Mouse (Mus musculus) myocyte (in vitro differentiated cells): Measurements from ENCODE around the gene Cadps.

Source experiments
- CEBPB ChIP-seq: IDR thresholded peaks from 2 replicates; pipeline ENCODE4 v1.6.1; 2011; ENCODE audit warnings: mild to moderate bottlenecking, moderate library complexity; ENCODE audit not compliant: poor library complexity, insufficient read depth, severe bottlenecking
- MAX ChIP-seq: IDR thresholded peaks from one replicate; pipeline ENCODE4 v1.6.1; 2011; ENCODE audit warnings: low read depth, mild to moderate bottlenecking, control low read depth
- POLR2A ChIP-seq: IDR thresholded peaks from one replicate; pipeline ENCODE4 v1.6.1; 2011; ENCODE audit warnings: low read depth, mild to moderate bottlenecking, control low read depth, moderate library complexity; ENCODE audit not compliant: insufficient read length
- POLR2AphosphoS2 ChIP-seq: IDR thresholded peaks from one replicate; pipeline ENCODE4 v1.6.1; 2011; ENCODE audit warnings: low read depth, control low read depth; ENCODE audit not compliant: insufficient read length
- REST ChIP-seq: IDR thresholded peaks from one replicate; pipeline ENCODE4 v1.6.1; 2011; ENCODE audit warnings: mild to moderate bottlenecking, control low read depth, moderate library complexity; ENCODE audit not compliant: insufficient read depth, insufficient read length
- TCF12 ChIP-seq: IDR thresholded peaks from one replicate; pipeline ENCODE4 v1.6.1; 2011; ENCODE audit warnings: mild to moderate bottlenecking, control low read depth; ENCODE audit not compliant: poor library complexity, insufficient read depth, severe bottlenecking
- USF1 ChIP-seq: IDR thresholded peaks from one replicate; pipeline ENCODE4 v1.6.1; 2011; ENCODE audit warnings: low read depth, mild to moderate bottlenecking, control low read depth, moderate library complexity

GRCm38 (mm10) chr14:12428021-12428654 lies 394.7 kb downstream of the Cadps start:
- TF ChIP-seq CEBPB: no peak
- TF ChIP-seq POLR2A: no peak
- no peak for TF ChIP-seq MAX
- TF ChIP-seq REST: no peak
- no peak for TF ChIP-seq TCF12
- no peak for TF ChIP-seq POLR2AphosphoS2
- TF ChIP-seq USF1: no peak
